Mouse (Mus musculus): ENCODE measurements around the gene Klra4. TPM values are rescaled to one million over a fixed set of nuclear protein-coding genes. Genes with fewer than 3 reads are reported as not detected.

Gene Klra4
- total RNA-seq (2023), result 0.95 TPM

GRCm38 (mm10) chr6:130067171-130067570 lies at the start of gene Klra4:
Gene Klra4 (minus strand): TSS chr6:130067271.

GRCm38 (mm10) chr6:130026854-130027253 lies 40.2 kb downstream of the Klra4 start, which contains the start of gene Klra6:
Gene Klra6 (minus strand): TSS chr6:130026954.

Other genes starting within 250 kb of the Klra4 start
- gene Gm17631, start 204.6 kb downstream of the Klra4 start, total RNA-seq (2023), result not detected
- gene Klra17, start 190.6 kb downstream of the Klra4 start, total RNA-seq (2023), result not detected
- gene Klra5, start 149.6 kb downstream of the Klra4 start, total RNA-seq (2023), result 0.77 TPM
- 2.5 TPM for gene Klra6, start 40.3 kb downstream of the Klra4 start, total RNA-seq (2023)
- gene Klra8, start 62.6 kb upstream of the Klra4 start, total RNA-seq (2023), result not detected
- not detected for gene Klra9, start 125.8 kb upstream of the Klra4 start, total RNA-seq (2023)
- 1.0 TPM for gene Klra7, start 166.1 kb upstream of the Klra4 start, total RNA-seq (2023)
- gene Klra10, start 214.7 kb upstream of the Klra4 start, total RNA-seq (2023), result not detected